Mouse (Mus musculus): ENCODE results near the gene Vps41.

The Vps41 gene

DNA sequence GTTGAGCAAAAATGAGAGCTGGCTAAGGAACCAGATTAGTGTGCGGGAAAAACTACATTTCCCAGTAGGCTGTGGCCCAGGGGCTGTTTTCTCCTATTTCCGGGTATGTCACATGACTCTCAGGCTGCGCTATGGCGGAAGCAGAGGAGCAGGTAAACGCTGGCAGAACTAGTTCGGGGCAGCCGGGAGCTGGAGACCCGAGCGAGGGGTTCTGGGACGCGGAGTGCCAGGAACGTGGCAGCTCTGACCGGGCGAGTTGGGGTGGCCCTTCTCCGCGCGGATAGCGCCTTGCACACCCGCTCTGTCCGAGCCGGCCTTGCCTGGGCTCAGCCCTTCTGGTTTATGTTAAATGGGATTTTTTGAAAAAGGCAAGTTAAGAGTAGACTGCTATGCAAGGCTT lies at the start of gene Vps41:
Vps41 (plus strand) TSS at position 102 of the 400 bp plus-strand sequence.
- DNase-seq (ENCODE audit: extremely low spot score, low spot score) = peak; percentile 73

DNA sequence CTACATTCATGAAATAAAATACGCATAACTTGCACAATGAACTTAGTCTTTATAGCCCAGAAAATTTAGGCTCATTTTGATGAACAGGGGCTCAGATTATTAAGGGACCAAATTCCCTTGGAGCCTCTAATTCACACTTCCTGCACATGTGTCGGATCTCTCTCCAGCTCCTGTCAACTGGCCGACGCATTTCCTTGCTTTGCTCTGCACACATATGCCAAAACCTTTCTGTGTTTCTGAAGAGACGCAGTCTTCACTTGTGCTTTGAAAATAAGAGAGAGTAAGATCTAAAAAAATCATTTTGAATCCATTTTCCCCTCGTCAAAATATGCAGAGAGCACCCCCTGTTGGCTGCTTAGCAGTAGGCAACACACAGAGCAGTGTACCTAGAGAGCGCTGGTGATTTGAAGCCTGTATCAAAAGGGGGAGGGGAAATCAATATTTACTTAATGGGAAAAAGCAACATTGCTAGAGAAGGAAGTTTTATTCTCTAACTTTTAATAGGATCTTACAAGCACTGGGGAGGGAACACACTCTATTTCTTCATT lies 18.5 kb upstream of the Vps41 start:
- DNase-seq (ENCODE audit: extremely low spot score, low spot score) = peak; percentile 25

DNA sequence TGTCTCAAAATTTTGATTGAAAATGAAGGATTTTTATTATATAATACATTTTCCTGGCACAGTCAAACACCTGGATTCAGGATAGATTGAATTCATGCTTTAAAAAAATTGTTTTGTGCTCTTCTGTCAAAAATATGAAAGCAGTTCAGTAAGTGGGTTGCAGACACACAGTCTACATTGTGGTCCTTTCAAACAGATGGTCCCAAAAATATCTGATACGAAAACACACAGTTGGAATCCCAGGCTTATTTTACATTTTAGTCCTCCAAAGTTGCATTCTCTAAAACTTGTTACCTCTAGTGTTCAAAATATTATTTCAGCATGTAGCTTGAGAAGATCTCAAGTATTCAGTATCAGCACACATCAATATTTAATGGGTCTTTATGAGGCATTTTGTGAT lies 5.4 kb upstream of the Vps41 start:
- no peak for DNase-seq (ENCODE audit: extremely low spot score, low spot score)

DNA sequence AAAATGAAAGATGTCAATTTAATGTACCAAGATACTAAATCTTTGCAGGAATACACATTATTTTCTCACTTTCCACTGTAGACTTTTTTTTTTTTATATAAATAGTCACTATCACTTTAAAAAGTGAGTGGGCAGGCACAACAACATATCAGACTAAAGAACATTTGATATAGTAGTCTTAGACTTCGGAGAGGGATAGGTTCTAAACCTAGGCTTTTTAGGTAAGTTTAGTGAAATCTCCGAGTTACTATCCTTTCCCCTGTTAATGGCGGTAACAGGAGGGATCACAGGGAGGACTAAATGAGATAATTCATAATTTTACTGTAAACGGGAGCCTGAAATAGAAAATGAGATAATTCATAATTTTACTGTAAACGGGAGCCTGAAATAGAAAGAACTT lies 379 bp upstream of the Vps41 start:
- no peak for DNase-seq (ENCODE audit: extremely low spot score, low spot score)

DNA sequence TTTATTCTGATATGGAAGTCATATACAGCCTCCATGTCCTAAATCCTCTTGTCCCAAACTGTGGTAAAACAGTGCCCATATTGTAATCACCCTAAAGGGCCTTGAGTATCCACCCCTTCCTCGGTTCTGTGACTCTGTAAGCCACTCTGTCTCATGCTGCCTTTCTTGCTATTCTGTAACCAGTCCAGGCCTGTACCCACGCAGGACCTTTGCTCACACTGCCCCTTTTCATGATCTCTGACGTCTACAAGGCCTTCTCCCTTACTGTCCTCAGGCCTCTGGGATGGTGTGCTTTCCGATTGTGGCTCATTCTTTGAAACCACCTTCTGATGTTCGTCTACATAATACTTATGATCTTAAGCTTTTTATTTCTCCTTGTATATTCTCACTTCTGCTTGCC lies 1.4 kb downstream of the Vps41 start:
- DNase-seq (ENCODE audit: extremely low spot score, low spot score) = no peak

DNA sequence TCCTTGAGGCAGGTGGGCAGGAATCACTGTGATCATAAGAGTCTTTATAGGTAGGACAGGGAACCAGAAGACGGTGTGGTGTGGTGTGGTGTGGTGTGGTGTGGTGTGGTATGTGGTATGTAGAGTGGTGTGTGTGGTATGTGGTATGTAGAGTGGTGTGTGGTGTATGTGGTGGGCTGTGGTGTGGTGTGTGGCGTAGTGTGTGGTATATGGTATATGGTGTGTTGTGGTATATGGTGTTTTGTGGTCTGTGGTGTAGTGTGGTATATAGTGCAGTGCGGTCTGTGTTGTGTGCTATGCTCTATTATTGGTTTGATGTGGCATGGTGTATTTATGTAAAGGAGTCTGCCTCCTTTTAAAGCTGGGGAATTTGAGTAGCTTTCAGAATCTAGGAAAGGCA lies 13.6 kb downstream of the Vps41 start:
- no peak for DNase-seq (ENCODE audit: extremely low spot score, low spot score)

DNA sequence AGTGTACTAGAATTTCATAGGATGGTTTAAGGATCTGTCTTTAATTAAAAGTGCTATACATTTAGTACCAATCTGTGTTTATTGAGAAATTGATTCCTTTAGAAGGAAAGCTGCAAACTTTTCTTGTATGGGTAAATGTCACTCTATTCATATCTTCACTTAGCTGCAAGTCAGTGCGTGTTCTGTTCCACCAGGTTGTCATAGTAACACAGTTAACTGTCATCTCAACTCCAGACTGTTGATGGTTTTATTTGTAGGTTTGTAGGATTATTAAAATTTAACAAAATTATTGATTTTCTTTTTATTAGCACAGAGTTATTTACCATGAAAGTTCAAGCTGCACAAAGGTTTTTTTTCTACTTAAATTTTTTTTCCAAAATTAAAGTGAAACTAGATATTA lies 19.5 kb downstream of the Vps41 start:
- no peak for DNase-seq (ENCODE audit: extremely low spot score, low spot score)

DNA sequence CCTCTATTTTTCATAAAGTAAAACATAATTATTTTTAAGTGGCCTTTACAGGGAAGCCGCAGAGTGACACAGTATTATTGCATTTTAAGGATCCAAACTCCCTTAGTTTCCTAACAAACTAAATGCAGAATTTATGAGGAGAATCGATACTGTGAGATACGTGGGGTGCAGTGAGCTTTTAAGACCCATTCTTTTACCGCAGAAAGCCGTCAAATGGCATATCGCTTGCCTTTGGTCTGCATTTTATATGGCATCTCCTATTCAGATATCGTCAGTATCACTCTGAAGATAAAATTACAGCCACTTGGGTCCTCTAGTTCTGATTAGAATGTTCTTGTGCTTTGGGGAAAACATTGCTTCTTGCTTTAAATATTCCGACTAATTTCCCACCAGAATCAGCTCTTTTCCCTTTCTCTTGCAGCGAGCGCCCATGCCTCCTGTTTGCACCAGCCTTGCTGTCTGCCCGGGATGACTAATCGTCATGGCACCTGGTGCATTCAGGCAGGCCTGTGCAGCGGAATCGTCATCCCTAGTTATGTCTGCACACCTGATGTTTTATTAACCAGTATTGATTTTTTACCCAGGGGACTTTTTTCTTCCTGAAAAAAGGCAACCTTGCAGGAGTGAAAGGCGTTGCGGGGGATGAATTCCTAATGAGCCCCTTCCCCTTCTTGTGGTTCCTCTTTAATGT lies 26.6 kb downstream of the Vps41 start:
- DNase-seq (ENCODE audit: extremely low spot score, low spot score) = no peak

DNA sequence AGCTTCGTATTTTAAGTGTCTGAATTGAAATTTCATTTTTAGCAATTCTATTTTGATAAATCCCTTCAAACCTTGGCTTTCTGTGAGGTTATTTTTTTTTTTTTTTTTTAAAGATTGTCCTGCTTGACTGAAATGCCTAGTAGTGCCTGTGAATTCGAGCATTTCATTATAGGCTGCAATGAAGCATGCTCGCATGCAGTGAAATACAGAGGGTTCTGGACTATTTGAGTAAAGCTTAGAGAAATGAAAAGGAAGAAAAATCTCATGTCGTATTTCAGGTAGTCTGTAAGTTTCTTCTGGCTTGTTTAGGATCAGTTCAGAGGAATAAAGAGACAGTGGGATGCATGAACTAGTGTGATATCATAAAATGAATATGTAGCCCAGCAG lies 27.2 kb downstream of the Vps41 start:
- no peak for DNase-seq (ENCODE audit: extremely low spot score, low spot score)

DNA sequence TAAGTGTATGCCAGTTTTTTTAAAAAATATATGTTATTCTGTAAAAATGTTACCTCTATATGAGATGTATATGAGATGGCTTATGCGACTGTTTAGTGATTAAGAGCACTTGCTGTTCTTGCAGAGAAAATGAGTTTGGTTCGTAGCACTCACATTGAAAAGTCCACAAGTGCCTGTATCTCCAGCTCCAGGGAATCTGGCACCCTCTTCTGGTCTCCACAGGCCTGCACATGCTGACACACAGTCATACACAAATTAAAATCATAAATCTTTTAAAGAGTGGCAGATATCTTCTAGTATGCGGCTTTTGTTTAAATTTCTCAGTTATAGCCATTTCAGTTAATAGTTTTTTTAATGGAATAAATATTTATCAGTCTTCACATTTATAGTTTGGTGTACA lies 40.9 kb downstream of the Vps41 start:
- no peak for DNase-seq (ENCODE audit: extremely low spot score, low spot score)

DNA sequence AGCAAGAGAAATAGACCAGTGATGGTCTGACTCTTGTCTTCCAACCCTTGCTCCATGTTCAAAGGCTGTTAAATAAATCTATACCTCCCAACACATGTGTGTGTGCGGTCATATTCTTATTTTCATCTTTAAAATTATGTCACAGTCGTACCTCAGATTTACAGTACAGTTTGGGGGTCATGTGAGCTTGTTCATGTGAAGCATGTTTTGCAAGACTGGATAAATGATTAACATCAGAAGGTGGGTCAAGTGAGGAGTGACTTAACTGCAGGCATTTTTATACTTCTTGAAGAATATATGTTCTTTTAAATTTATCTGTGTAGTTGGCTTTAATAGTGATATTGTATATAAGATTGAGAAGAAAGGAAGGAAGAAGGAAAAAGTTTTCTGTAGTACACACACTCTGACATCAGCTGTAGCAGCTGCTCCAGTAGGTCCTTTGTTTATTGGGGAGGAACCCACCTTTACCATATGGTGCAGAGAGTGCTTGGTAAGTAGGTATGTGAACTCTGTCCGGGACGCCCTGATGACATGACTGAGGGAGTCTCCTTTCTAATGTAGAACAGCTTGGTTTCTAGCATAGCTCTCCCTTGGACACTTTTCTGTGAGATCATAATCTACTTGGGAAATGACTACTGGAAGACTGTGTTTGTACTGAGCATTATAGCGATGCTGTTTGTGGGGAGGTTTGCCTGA lies 42.4 kb downstream of the Vps41 start:
- DNase-seq (ENCODE audit: extremely low spot score, low spot score) = no peak

DNA sequence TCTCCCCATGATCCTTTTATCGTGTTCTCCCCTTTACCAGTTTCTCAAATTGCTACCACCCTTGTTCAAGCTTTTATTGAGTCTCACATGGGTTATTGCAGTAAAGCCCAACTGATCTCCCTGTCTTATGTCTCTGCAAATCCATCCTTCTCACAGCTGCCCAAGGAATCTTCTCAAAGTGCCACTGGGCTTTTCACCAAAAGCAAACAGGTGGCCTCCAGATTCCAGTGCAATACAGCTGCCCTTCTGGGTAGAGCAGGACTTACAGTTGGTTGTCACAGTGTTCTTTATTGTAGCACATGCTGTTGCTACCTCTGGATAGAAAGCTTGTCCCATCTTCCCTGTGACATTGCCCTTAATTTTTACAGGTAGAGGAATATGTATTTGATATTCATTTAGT lies 44.4 kb downstream of the Vps41 start:
- no peak for DNase-seq (ENCODE audit: extremely low spot score, low spot score)

DNA sequence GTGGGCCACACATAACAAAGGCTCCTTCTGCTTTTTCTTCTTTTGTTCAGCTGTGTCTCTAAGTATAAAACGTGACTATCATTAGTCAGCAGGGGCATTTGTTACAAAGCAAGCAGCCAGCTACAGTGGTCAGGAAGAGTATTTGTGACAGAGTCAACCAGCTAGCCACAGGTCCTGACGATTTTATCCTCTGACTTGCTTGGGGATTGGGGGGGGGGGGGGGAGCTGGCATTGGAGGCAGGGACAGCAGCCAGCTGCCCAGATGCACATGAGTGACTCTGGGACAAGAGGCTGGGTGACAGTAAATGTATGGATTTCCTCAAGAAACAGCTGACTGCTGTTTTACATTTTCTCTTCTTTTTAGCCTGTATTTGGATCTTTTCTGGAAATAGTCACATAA lies 50.8 kb downstream of the Vps41 start:
- no peak for DNase-seq (ENCODE audit: extremely low spot score, low spot score)

DNA sequence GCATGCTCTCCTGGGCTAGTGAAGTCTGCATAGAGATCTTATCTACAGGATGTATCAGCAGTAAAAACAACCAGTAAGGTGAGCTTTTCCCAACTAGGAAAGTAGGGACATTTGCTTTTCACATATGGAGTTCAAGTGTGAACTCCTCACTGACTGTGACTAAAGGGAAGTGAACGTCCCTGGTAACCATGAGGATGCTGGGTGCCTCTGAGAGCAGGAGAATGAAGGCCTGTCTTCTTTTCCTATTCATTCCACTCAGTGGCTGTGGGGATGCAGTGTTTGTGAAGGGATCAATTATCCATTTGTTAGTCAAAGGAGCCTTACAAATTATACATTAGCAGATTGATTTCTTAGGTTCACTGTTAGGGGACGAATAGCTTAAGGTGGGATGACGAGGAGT lies 51.4 kb downstream of the Vps41 start:
- DNase-seq (ENCODE audit: extremely low spot score, low spot score) = no peak

DNA sequence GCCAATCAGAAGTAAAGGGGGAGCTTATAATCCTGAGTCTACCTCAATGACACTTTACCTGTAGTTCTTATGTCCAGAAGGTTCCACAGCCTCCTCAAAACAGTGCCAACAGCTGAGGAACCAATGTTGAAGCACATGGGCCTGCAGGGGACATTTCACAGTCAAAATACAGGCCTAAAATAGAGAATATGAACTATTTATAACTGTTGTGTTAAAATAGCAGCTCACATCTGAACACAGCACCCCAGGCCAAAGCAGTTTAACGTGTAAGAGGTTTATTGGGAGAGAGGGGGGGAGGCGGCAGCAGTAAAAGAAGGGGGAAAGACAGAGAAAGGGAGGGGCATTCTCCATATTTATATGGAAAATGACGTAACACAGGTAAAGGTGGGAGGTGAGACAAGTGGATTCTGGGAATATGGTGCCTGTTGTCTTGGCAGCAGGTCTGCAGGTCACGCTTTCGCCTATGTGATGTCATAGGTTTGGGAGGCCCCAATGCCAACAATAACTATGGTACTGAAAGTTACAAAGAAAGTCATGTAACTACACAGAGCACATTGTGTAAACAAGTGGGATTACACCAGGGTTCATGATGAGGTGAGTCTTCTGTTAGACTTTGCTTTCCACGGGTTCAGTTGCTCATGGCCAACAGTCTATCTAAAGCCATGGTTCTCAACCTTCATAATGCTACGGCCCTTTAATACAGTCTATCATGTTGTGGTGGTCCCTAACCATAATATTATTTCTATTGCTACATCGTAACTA lies 56.5 kb downstream of the Vps41 start:
- no peak for DNase-seq (ENCODE audit: extremely low spot score, low spot score)

DNA sequence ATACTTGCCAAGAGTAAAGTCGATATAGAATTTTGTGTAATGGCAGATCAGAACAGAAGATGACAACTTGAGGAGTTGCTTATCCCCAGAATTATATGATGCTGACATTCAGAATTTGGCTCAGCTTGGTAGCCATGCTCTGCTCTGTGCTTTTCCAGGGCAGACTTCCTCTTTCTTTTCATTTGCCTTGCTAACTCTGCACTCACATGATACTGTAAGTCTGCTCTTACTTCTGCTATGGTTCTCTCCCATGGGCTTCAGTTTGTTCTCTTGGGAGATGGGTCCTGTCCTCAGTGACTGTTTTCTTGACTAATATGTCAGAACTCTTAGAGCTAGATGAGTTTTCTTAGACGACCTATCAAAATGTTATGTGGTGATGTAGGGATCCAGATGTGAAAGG lies 64.2 kb downstream of the Vps41 start:
- DNase-seq (ENCODE audit: extremely low spot score, low spot score) = no peak

DNA sequence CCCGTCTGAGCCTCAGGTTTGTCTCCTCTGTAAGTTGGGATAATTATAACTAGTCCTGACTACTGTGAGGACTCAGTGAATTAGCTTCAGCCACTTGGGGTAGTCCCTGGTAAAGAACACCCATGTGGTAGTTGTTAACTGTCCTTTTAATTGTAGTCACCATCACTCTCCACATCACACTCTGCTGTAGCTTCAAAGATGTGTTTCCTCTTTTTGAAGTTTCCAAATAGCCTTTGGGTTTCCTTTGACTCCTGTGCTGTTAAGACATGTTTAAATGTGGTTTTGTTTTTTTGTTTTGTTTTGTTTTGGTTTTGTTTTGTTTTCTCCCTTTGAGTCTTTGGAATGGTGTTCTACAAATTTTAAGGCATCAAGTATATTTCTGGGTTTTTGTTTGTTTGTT lies 68.6 kb downstream of the Vps41 start:
- no peak for DNase-seq (ENCODE audit: extremely low spot score, low spot score)

DNA sequence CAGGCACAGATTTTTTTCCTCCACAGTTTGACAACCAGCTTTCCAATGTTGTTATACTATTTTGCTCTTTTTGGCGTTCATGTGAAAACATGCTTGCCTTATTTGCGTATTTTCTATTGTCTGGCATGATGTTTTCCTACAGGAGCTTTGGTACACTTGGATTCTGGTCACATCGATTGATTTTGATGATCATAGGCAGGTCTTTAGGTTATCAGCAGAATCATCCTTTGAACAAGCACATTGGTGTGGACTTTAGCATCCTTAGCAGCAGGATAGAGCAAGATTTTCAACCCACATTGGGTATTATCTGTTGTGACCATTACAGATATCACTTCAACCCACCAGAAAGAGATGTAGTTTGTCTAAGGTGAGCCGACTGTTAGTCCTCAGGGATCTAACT lies 71.0 kb downstream of the Vps41 start:
- no peak for DNase-seq (ENCODE audit: extremely low spot score, low spot score)

DNA sequence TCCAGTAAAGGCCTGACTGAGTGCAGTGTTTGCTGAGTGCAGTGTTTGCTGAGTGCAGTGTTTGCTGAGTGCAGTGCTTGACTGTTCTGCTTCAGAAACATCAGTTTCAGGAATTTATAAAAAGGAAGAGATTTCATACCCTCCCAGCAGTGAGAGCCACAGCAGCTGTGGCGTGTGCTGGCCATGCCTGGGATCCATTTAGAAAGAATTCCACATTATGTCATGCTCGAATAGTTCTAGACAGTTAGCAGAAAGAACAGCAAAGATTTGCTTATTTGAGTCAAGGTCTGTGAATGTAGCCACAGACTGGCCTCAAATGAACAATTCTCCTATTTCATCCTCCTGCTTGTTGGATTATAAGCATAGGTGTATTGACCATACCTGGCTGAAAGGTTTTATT lies 71.6 kb downstream of the Vps41 start:
- no peak for DNase-seq (ENCODE audit: extremely low spot score, low spot score)

DNA sequence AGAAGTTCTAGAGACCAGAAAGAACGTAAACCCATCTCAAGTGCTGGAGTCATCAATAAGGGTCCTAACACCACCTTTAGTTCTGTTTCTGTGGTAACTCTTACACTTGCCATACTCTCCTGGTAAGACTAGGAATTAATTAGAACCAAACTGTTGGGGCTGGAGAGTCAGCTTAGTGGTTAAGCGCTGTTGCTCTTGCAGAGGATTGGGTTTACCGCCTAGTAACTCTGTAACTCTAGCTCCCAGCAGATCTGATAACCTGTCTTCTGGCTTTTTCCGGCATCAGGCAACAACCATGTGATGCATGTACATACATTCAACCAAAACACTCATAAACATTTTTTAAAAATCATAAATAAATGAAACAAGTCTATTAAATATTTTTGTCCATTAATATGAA lies 72.6 kb downstream of the Vps41 start:
- no peak for DNase-seq (ENCODE audit: extremely low spot score, low spot score)

DNA sequence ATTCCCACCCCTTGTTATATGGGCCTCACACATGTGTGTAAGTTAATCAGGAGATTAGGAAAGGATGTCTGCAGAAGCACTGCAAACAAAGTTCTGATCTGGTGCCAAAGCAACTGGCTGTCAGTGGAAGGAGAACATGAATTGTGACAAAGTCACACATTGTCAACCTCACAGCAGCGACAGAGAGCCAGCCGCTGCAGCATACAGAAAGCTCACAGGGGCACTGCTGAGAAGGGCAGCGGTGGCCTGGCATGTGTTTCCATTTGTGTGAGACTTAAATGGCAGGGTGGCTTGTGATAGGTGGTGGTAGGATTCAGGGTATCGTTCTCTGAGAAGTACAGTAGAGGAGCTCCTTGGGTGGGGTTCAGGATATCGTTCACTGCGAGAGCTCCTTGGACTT lies 73.0 kb downstream of the Vps41 start:
- DNase-seq (ENCODE audit: extremely low spot score, low spot score) = no peak

DNA sequence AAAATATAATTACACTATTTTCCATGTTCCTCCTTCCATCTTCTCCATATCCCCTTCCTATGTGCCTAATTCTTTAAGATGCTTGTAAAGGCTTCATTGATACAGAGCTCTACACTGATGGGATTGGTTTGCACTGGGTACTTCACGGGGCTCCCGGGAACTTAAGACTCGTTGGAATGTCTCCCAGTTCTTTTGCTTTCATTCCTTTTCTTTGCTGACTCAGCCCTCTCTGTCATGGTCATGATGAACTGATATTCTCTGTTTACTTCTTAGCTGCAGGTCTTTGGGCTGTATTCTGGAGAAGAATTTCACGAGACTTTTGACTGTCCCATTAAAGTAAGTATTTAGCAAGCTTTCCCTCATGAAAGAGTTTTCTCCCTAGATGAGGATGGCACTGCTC lies 74.2 kb downstream of the Vps41 start:
- DNase-seq (ENCODE audit: extremely low spot score, low spot score) = no peak
